Mouse (Mus musculus) small intestine, adult 2 months (tissue): Measurements from ENCODE around the gene Arpc4.

ENCODE experiments used
- CTCF ChIP-seq: fragments of 200-500 bp; IDR thresholded peaks from 2 replicates; pipeline ENCODE4 v1.5.1; 2012; ENCODE audit warnings: low read depth, mild to moderate bottlenecking, control low read depth, inconsistent platforms, low read length, moderate library complexity, mixed read lengths; ENCODE audit not compliant: insufficient replicate concordance, insufficient read length; ENCODE audit errors: extremely low read depth
- POLR2A ChIP-seq: fragments of 200-500 bp; IDR thresholded peaks from 2 replicates; pipeline ENCODE4 v1.6.1; 2012; ENCODE audit warnings: low read depth, mild to moderate bottlenecking, control low read depth, inconsistent platforms, low read length, moderate library complexity

DNA sequence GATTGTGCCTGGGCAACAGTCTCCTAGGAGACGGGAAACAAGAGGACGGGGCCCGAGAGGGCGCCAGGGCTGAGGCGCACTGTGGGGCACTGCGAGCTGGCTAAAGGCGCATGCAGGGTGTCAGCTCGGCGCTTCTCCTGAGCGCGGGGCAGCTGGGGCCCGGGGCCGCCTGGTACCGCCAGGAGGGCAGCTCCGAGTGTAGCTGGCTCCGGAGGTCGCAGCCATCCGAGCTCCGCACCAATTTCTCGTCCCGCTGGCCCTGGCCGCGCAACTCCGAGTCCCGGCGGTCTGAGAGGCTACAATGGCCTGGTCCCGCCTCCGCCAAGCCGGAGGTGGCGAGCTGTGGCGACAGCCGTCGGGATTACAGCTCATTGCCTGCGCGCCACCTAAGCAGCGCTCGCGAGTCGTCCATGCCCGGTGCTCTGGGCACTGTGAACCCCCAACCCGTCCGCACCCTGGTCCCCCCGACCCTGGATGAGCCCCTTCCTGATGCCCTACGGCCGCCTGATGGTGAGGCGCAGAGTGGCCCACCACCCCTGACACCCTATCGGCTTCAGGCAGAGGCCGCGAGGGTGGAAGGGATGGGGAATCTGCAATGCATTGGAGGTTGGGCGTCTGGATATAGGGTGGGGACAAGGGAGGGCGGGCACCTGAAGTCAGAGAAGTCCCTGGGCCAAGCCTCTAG lies 14.6 kb downstream of the Arpc4 start:
- TF ChIP-seq POLR2A (no peak), CTCF (no peak)
